In genomic region chr2:79081769-79082168, GRCm38 (mm10) we compare ENCODE assay signal across 28 mouse cellular contexts.
DNase-seq lines count a peak whose midpoint lies in the region; ATAC-seq and TF ChIP-seq lines count a peak whose summit lies in the region.
"Had no signal": no experiment of that assay in that cellular context is flagged by ENCODE, and none has a peak within 500 bp of the region (broad histone marks: within the 10 kb centered on the region; RNA-seq: fewer than 3 reads in every experiment).

No protein-coding gene starts in this region.

- H3K4me2 ChIP-seq in kidney, embryonic 16.5 days (replicated peaks; ENCODE audit: low read depth, low read length): no peak overlapping the region
- no peak overlapping the region for H3K4me2 ChIP-seq in lung, embryonic 14.5 days
- H3K4me2 ChIP-seq in intestine, embryonic 15.5 days (replicated peaks): no peak overlapping the region
- H3K4me2 ChIP-seq: embryonic facial prominence, embryonic 13.5 days; forebrain, embryonic 13.5 days; heart, embryonic 11.5 days; hindbrain, embryonic 12.5 days; hindbrain, embryonic 15.5 days had no signal

- no peak for DNase-seq in kidney, postnatal 36 days
- peak; percentile 38 for DNase-seq in lung, embryonic 14.5 days
- DNase-seq in lung, postnatal 25 days (ENCODE audit: low spot score): no peak
- no peak for DNase-seq in cerebellum, postnatal 36 days
- no peak for DNase-seq in heart, embryonic 10.5 days (ENCODE audit: low spot score)
- DNase-seq: adrenal gland, adult 2 months; adrenal gland, postnatal 14 days; B cell, adult 2 months; cerebellum, adult 11 months; cerebellum, adult 2 months; cerebellum, adult 9-11 months; cerebellum, postnatal 25 days; embryo, embryonic 11 days; gastrocnemius, postnatal 10 days; gastrocnemius, postnatal 36 days; heart, adult 2 months had no signal

- H3K9me3 ChIP-seq in kidney, embryonic 16.5 days (ENCODE audit: low read length): no peaks in the 10 kb centered on the region
- no peaks in the 10 kb centered on the region for H3K9me3 ChIP-seq in lung, embryonic 14.5 days (ENCODE audit: low read depth, low read length)
- no peaks in the 10 kb centered on the region for H3K9me3 ChIP-seq in intestine, embryonic 15.5 days
- no peaks in the 10 kb centered on the region for H3K9me3 ChIP-seq in heart, embryonic 10.5 days
- H3K9me3 ChIP-seq: embryonic facial prominence, embryonic 10.5 days; embryonic facial prominence, embryonic 13.5 days; forebrain, embryonic 13.5 days; G1E; hindbrain, embryonic 12.5 days; hindbrain, embryonic 15.5 days had no signal

- ATAC-seq in kidney, embryonic 16.5 days (ENCODE audit: low FRiP score, low TSS enrichment): no peak
- peak; percentile 17; the same call in 1 of the 2 replicates for ATAC-seq in lung, embryonic 14.5 days (ENCODE audit: insufficient read depth)
- ATAC-seq in intestine, embryonic 15.5 days: peak; percentile 61
- ATAC-seq: forebrain, embryonic 13.5 days; forebrain, embryonic 16.5 days had no signal

- H3K9ac ChIP-seq in kidney, embryonic 16.5 days (replicated peaks; ENCODE audit: low read length): no peak overlapping the region
- no peak overlapping the region for H3K9ac ChIP-seq in lung, embryonic 14.5 days
- no peak overlapping the region for H3K9ac ChIP-seq in intestine, embryonic 15.5 days
- H3K9ac ChIP-seq: embryonic facial prominence, embryonic 13.5 days; forebrain, embryonic 13.5 days; hindbrain, embryonic 12.5 days; hindbrain, embryonic 15.5 days had no signal

- no peaks in the 10 kb centered on the region for H3K27me3 ChIP-seq in kidney, embryonic 16.5 days (ENCODE audit: insufficient read depth, low read length)
- H3K27me3 ChIP-seq in lung, embryonic 14.5 days (ENCODE audit: insufficient read depth, low read length): no peaks in the 10 kb centered on the region
- no peaks in the 10 kb centered on the region for H3K27me3 ChIP-seq in intestine, embryonic 15.5 days (replicated peaks)
- H3K27me3 ChIP-seq in heart, embryonic 10.5 days (ENCODE audit: insufficient read depth, poor library complexity, severe bottlenecking): no peaks in the 10 kb centered on the region
- H3K27me3 ChIP-seq: CH12.LX; embryonic facial prominence, embryonic 13.5 days; forebrain, embryonic 13.5 days; hindbrain, embryonic 12.5 days; hindbrain, embryonic 15.5 days had no signal

- no peak overlapping the region for H3K4me3 ChIP-seq in kidney, embryonic 16.5 days (ENCODE audit: low read length)
- H3K4me3 ChIP-seq in lung, embryonic 14.5 days (ENCODE audit: low read depth, low read length): no peak overlapping the region
- no peak overlapping the region for H3K4me3 ChIP-seq in intestine, embryonic 15.5 days (replicated peaks)
- no peak overlapping the region for H3K4me3 ChIP-seq in heart, embryonic 10.5 days
- H3K4me3 ChIP-seq: embryonic facial prominence, embryonic 10.5 days; embryonic facial prominence, embryonic 13.5 days; erythroblast, embryonic 14.5 days; forebrain, embryonic 13.5 days; heart, adult 2 months; hindbrain, embryonic 12.5 days; hindbrain, embryonic 15.5 days had no signal

- 0 out of 2 replicates have a peak overlapping the region, but pooled peaks have one; percentile 11 for H3K27ac ChIP-seq in kidney, embryonic 16.5 days (ENCODE audit: low read length)
- H3K27ac ChIP-seq in lung, embryonic 14.5 days (ENCODE audit: low read depth): no peak overlapping the region
- H3K27ac ChIP-seq in intestine, embryonic 15.5 days: no peak overlapping the region
- no peak overlapping the region for H3K27ac ChIP-seq in heart, embryonic 10.5 days
- H3K27ac ChIP-seq: embryonic facial prominence, embryonic 10.5 days; embryonic facial prominence, embryonic 13.5 days; forebrain, embryonic 13.5 days; heart, adult 2 months; hindbrain, embryonic 12.5 days; hindbrain, embryonic 15.5 days had no signal

- H3K36me3 ChIP-seq in kidney, embryonic 16.5 days (ENCODE audit: insufficient read depth, low read length): no peaks in the 10 kb centered on the region
- no peaks in the 10 kb centered on the region for H3K36me3 ChIP-seq in lung, embryonic 14.5 days (ENCODE audit: insufficient read depth)
- H3K36me3 ChIP-seq in intestine, embryonic 15.5 days: no peaks in the 10 kb centered on the region
- no peaks in the 10 kb centered on the region for H3K36me3 ChIP-seq in heart, embryonic 10.5 days
- H3K36me3 ChIP-seq: embryonic facial prominence, embryonic 10.5 days; embryonic facial prominence, embryonic 13.5 days; G1E; hindbrain, embryonic 12.5 days; hindbrain, embryonic 15.5 days had no signal

- TF ChIP-seq CTCF in lung, embryonic 14.5 days (IDR thresholded peaks at IDR 0.05; ENCODE audit: low read depth): no peak

- WGBS in kidney, embryonic 16.5 days: 68% methylated on average over 2 of the region's 2 CpGs
- WGBS in lung, embryonic 14.5 days: 55% methylated on average over 2 of the region's 2 CpGs
- WGBS in intestine, embryonic 15.5 days: 54% methylated on average over 2 of the region's 2 CpGs
- WGBS in heart, embryonic 10.5 days: 52% methylated on average over 2 of the region's 2 CpGs

- 0 out of 2 replicates have a peak, but pooled peaks cover 5% of the 10 kb centered on the region for H3K4me1 ChIP-seq in kidney, embryonic 16.5 days (ENCODE audit: insufficient read depth, low read length)
- H3K4me1 ChIP-seq in lung, embryonic 14.5 days (ENCODE audit: insufficient read depth): no peaks in the 10 kb centered on the region
- peaks cover 3% of the 10 kb centered on the region; the same call in 1 of the 2 replicates for H3K4me1 ChIP-seq in intestine, embryonic 15.5 days (replicated peaks)
- no peaks in the 10 kb centered on the region for H3K4me1 ChIP-seq in heart, embryonic 10.5 days
- H3K4me1 ChIP-seq: embryonic facial prominence, embryonic 13.5 days; forebrain, embryonic 13.5 days; hindbrain, embryonic 12.5 days; hindbrain, embryonic 15.5 days had no signal
